Mouse (Mus musculus): ENCODE measurements around the gene 4930402H24Rik. TPM values are rescaled to one million over a fixed set of nuclear protein-coding genes. Genes with fewer than 3 reads are reported as not detected.

The 4930402H24Rik gene
- polyA plus RNA-seq, 1 experiment from 2014 or later: 36.7 TPM

Other genes starting within 250 kb of the 4930402H24Rik start
- gene Ddrgk1, start 241.7 kb downstream of the 4930402H24Rik start, polyA plus RNA-seq (2015; fragmentation: Nextera tagmentation; extraction: Ambion mirVana): 69.6 and 71.7 TPM in 2 replicates
- 90.9 and 99.1 TPM in 2 replicates for gene Itpa, start 238.8 kb downstream of the 4930402H24Rik start, polyA plus RNA-seq (2015; fragmentation: Nextera tagmentation; extraction: Ambion mirVana)
- 2.6 and 2.9 TPM in 2 replicates for gene Slc4a11, start 208.9 kb downstream of the 4930402H24Rik start, polyA plus RNA-seq (2015; fragmentation: Nextera tagmentation; extraction: Ambion mirVana)
- 6.6 and 7.7 TPM in 2 replicates for gene Atrn, start 89 bp upstream of the 4930402H24Rik start, polyA plus RNA-seq (2015; fragmentation: Nextera tagmentation; extraction: Ambion mirVana)
- 29.5 and 31.8 TPM in 2 replicates for gene Gfra4, start 136.7 kb upstream of the 4930402H24Rik start, polyA plus RNA-seq (2015; fragmentation: Nextera tagmentation; extraction: Ambion mirVana)
- gene Adam33, start 157.4 kb upstream of the 4930402H24Rik start, polyA plus RNA-seq (2015; fragmentation: Nextera tagmentation; extraction: Ambion mirVana): 69.2 and 77.5 TPM in 2 replicates
- gene Siglec1, start 180.4 kb upstream of the 4930402H24Rik start, polyA plus RNA-seq (2015; fragmentation: Nextera tagmentation; extraction: Ambion mirVana): 0.58 and 0.61 TPM in 2 replicates
- 16.0 and 22.0 TPM in 2 replicates for gene Hspa12b, start 220.9 kb upstream of the 4930402H24Rik start, polyA plus RNA-seq (2015; fragmentation: Nextera tagmentation; extraction: Ambion mirVana)
- not detected in 2 replicates for gene Gm11037, start 227.1 kb upstream of the 4930402H24Rik start, polyA plus RNA-seq (2015; fragmentation: Nextera tagmentation; extraction: Ambion mirVana)